Mouse (Mus musculus): ENCODE results near the gene S100a1.

DNA sequence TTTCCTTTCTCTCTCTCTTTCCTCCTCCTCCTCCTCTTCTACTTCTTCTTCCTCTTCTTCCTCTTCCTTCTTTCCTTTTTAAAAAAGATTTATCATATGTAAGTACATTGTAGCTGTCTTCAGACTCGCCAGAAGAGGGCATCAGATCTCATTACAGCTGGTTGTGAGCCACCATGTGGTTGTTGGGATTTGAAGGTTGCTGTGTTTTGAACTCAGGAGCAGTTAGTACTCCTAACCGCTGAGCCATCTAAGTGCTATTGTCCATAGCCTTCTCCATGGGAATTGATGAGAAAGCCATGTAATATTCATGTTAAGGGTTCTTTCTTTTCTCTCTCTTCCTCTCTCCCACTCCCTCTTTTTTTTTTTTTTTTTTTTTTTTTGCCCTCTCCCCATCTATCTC, 22.8 kb downstream of the S100a1 start:
- TF ChIP-seq CTCF (IDR thresholded peaks at IDR 0.05; ENCODE audit: low read depth, low read length) (no peak), POLR2A (IDR thresholded peaks at IDR 0.05; ENCODE audit: borderline replicate concordance, low read depth, low read length) (no peak)
